Mouse (Mus musculus) cortical plate, adult 2 months (tissue): ENCODE measurements around the gene Clk3.

Experiments
- CTCF ChIP-seq: fragments of 200-500 bp; IDR thresholded peaks from 2 replicates; pipeline ENCODE4 v1.5.1; 2011; ENCODE audit warnings: mild to moderate bottlenecking, control low read depth, low read length; ENCODE audit not compliant: insufficient read depth; ENCODE audit errors: extremely low read depth
- POLR2A ChIP-seq: fragments of 200-500 bp; IDR thresholded peaks from 2 replicates; pipeline ENCODE4 v1.6.1; 2011; ENCODE audit warnings: mild to moderate bottlenecking, low read length, control low read depth; ENCODE audit not compliant: insufficient read depth; ENCODE audit errors: extremely low read depth

DNA sequence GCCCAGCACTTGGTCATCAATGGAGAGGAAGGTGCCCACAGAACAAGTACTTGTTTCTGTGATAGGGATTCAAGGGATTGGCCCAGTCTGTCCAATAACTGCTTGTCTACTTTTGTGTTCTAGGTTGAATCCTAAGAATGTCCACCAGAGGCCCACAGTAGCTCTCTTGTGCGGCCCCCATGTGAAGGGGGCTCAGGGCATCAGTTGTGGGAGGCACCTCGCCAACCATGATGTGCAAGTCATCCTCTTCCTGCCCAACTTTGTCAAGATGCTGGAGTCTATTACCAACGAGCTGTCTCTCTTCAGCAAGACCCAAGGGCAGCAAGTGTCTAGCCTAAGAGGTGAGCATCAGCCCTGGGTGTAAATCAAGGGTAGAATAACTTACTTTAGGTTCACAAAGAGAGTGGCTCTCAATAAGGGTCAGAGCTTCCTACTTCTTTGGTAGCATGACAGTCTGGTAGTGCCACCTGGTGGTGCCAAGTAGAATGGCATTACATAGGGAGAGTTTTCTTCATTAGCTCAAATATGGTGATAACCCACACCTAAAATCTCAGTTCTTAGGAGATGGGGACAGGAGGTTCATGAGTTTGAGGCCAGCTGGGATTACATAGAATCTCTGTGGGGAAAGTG, 21.1 kb downstream of the Clk3 start:
- TF ChIP-seq CTCF (peak; percentile 81), POLR2A (no peak)
